Mouse (Mus musculus) urinary bladder, adult 18-20 months (tissue): ENCODE measurements around the gene 4933405L10Rik.

Experiments
- DNase-seq, 2 experiments: peaks; one replicate each; pipeline ENCODE4 v3.0.0; 2022; ENCODE audit warnings: low spot score in 2 of 2, mixed read lengths in 2 of 2

The 4933405L10Rik gene

DNA sequence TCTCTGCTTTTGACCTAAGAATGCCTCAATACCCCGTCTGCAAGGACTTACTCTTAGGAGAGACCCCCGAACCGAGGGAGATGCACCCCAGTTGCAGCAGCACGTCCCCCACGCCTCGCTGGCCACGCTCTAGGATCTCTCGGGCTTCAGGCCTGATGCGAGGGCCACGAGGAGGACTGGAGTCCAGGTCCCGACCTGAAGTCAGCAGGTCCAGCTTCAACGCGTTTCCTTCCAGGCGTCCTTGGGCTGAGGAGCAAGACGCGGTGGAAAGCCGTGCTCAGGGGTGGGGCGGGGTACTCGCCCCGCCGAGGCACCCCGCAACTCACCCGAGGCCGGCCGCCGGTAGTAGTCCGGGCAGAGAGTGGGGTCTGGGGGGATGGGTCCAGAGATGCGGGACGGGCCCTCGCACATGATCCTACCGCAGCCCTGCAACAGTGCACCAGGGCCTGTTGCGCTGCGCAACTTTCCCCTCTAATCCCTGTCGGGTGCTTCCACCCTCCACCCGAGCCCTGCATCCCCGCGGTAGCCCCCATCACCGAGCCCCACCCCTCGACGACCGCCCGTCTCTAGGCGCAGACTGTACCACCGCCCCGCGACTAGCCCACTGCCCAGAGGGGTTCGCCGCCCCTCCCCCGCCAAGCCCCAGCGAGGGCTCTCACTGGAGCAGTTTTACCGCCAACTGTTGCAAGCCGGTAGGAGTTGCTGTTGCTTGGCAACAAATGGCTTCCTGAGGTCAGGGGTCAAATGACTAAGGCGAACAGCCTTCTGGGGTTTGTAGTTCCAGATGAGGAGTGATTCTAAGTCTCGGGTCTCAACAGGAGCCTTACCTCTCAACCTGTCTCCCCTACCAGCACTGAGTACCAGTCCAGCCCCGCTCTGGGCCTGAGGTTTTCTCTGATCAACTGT is at the start of gene 4933405L10Rik, which contains the start of gene Enkd1:
TSS of gene 4933405L10Rik (plus strand) at position 158 of the 906 bp plus-strand sequence.
TSS of gene Enkd1 (minus strand) at position 713 of the 906 bp plus-strand sequence.
- DNase-seq: peak; percentile 72

GRCm38 (mm10) chr8:105661167-105661566 is 46.3 kb upstream of the 4933405L10Rik start:
- DNase-seq: no peak

GRCm38 (mm10) chr8:105677891-105678290 is 29.6 kb upstream of the 4933405L10Rik start:
- DNase-seq: no peak

GRCm38 (mm10) chr8:105685325-105685724 is 22.1 kb upstream of the 4933405L10Rik start:
- no peak for DNase-seq

DNA sequence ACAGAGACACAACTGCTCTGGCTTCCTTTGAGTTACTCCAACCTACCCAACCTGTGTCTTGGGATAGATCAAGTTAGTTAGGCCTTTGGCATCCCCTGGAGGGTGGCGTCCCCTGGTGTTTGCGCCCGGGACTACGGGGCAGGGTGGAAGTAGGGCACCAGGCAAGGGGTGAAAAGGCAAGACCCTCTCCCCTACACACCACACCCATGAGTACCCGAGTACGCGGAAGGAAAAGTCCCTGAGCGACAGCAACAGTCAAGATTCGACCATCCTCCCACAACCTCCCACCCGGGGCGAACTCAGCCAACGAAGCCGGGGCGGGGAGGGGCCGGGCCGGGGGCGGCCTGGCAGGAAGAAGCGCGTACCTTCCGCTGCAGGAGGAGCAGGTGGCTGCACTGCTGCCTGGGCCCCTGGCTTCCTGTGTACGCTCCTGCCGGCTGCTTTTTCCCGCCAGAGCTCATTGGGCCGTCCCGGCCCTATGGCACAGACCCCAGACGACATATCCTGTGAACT is 21.6 kb upstream of the 4933405L10Rik start, which contains the start of gene Carmil2:
TSS of gene Carmil2 (plus strand) at position 479 of the 513 bp plus-strand sequence.
- peak in 1 of 2 experiments; percentile 58 for DNase-seq

DNA sequence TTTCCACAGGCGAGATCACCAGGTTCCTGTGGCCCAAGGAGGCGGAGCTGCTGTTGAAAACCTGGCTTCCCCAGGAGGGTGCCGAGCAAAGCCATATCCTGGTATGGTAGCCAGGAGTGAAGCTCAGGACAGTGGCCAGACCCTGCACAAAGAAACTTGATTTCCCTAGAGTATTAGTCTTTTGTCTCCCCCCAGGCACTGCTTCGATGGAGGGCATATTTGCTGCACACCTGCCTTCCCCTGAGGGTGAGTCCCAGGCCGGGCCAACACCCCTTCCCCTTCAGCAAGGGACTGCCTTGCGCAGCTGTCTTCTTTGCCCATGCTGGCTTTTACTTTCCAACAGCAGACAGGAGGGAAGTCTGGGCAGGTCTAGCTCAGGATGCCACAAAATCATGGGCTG is 20.9 kb upstream of the 4933405L10Rik start:
- DNase-seq: no peak

DNA sequence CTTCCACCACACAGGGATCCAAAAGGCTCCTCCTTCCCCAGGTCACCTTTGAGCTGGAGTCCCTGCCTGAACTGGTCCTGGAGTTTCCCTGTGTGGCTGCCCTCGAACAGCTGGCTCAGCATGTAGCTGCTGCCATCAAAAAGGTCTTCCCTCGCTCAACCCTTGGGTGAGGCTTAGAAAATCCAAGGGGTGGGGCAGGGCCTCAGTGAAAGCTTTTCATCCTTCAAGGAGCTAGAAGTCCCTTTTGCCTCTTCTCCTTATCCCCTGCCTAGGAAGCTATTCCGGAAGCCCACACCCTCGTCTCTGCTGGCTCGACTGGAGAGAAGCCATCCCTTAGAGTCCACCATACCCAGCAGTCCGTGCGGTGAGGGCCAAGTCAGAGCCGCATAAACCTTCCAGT is 19.9 kb upstream of the 4933405L10Rik start:
- no peak for DNase-seq

GRCm38 (mm10) chr8:105688242-105688752 is 19.2 kb upstream of the 4933405L10Rik start:
- no peak for DNase-seq

DNA sequence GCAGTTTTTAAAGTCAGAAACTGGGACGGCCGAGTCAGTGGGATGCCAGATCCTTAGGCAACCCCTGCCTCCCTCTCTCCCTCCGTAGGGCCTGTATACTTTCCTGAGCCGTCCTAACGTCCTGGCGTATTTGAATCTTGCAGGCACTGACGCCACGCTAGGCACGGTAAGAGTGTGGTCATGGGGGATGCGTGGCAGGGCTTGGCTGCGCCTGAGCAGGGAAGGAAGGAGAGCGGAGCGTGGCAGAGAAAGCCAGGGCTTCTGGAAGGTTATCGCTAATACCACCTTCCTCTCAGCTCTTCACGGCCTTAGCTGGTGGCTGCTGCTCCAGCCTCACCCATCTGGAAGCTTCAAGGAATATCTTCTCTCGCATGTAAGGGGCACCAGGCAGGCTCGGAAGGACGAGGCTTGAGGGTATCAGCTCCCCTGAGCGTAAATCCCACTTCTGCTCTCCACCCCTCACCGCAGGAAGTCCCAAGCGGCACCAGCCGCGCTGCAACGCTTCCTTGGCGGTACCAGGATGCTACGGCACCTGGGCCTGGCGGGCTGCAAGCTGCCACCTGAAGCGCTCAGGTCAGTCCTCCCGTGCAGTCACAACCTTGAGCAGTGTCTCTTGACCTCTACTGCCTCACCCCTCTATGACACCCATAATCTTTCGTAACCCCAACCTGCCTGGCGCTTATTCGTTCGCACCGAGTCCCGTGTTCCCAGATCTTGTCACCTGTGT is 18.0 kb upstream of the 4933405L10Rik start:
- no peak for DNase-seq

DNA sequence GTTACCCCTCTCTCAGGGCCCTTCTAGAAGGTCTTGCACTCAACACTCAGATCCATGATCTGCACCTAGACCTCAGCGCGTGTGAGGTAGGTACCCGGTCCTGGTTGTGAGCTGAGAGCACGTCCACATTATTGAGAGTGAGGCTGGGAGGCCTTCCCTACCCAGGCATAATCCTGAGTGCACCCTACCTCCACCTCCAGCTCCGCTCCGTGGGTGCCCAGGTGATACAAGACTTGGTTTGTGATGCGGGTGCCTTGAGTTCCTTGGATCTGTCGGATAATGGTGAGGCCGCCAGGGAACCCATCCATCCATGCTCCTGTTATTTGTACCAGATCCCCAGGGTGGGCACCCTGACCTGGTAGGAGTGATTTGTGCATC is 17.5 kb upstream of the 4933405L10Rik start:
- DNase-seq: no peak

GRCm38 (mm10) chr8:105690978-105691377 is 16.5 kb upstream of the 4933405L10Rik start:
- no peak for DNase-seq

GRCm38 (mm10) chr8:105692449-105693182 is 14.8 kb upstream of the 4933405L10Rik start:
- no peak for DNase-seq

DNA sequence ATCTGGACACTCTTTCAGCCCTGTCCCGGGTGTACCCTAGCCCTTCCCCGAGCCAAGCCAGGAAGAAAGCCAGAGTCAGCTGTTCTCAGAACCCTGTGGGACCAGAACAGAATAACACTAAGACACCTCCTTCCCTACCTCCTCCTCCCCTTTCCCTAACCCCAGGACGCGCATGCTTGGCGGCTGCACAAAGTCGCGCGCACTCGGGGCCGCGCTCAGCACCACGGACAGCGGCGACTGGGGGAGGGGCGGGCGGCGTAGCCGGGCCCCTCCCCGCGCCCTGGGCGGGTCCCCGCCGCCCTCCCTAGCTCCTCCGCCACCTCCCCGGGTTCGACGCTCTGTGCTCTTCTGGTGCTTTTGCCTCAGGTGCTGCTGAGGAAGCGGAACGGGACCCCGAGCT is 13.8 kb upstream of the 4933405L10Rik start:
- DNase-seq: peak in 1 of 2 experiments; percentile 43

- no peak for DNase-seq
These were observed 13.2 kb upstream of the 4933405L10Rik start for GRCm38 (mm10) chr8:105694051-105694799.

DNA sequence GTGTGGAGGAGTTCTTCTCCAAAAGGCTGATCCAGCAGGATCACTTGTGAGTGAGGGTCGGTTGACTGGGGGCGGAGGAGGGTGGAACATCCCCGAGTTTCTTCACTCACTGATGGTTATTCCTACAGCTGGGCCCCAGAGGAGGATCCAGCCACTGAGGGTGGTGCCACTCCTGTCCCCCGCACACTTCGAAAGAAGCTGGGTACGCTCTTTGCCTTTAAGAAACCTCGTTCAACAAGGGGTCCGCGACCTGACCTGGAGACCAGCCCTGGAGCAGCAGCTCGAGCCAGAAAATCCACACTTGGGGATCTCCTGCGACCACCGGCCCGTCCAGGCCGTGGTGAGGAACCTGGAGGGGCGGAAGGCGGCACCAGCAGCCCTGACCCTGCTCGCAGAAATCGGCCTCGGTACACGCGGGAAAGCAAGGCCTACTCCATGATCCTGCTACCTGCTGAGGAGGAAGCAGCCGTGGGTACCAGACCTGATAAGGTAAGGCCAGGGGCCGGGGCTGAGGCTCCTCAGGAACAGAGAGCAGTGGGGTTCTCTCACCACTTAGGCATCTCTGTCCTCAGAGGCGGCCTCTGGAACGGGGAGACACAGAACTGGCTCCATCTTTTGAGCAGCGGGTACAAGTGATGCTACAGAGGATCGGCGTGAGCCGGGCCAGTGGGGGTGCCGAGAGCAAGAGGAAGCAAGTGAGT is 12.2 kb upstream of the 4933405L10Rik start:
- no peak for DNase-seq

DNA sequence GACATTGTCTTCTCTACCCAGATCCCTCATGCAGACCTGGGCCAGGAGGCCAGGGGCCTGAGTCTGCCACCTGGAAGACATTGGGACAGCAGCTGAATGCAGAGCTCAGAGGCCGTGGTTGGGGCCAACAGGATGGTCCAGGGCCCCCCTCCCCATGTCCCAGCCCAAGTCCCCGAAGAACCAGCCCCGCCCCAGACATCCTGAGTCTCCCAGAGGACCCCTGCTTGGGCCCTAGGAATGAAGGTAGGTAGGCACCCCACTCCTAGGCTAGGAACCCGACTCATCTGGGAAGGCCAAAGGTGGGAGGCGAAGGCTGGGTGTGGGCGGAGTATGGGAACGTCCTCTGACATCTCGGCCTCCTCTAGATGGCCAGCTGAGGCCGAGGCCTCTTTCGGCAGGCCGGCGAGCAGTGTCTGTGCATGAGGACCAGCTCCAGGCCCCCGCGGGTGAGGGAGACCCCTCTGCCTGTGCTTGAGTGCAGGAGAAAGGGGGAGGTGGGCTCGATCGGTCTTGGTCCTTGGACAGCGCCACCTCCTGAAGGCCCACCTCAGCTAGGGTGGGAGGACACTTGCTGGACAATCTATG is 10.2 kb upstream of the 4933405L10Rik start:
- DNase-seq: no peak

- DNase-seq: no peak
These were observed 8.7 kb upstream of the 4933405L10Rik start for GRCm38 (mm10) chr8:105698734-105699133.

GRCm38 (mm10) chr8:105699488-105700215 is 7.8 kb upstream of the 4933405L10Rik start:
- DNase-seq: no peak

- no peak for DNase-seq
These were observed 6.9 kb upstream of the 4933405L10Rik start for GRCm38 (mm10) chr8:105700566-105700965.
